Mouse (Mus musculus) heart, adult 2 months (tissue): Measurements from ENCODE around the gene Ttc39b.

Experiments
- CTCF ChIP-seq: fragments of 200-600 bp; IDR thresholded peaks from 2 replicates; pipeline ENCODE4 v1.8.1; 2022; ENCODE audit warnings: antibody characterized with exemption, mild to moderate bottlenecking, moderate library complexity
- EP300 ChIP-seq: fragments of 200-500 bp; IDR thresholded peaks from 2 replicates; pipeline ENCODE4 v1.6.1; 2011; ENCODE audit warnings: low read depth, low read length, control low read depth; ENCODE audit not compliant: insufficient read depth
- POLR2A ChIP-seq: fragments of 200-500 bp; IDR thresholded peaks from 2 replicates; pipeline ENCODE4 v1.6.1; 2011; ENCODE audit warnings: mild to moderate bottlenecking, low read depth, low read length, control low read depth; ENCODE audit not compliant: insufficient read depth

DNA sequence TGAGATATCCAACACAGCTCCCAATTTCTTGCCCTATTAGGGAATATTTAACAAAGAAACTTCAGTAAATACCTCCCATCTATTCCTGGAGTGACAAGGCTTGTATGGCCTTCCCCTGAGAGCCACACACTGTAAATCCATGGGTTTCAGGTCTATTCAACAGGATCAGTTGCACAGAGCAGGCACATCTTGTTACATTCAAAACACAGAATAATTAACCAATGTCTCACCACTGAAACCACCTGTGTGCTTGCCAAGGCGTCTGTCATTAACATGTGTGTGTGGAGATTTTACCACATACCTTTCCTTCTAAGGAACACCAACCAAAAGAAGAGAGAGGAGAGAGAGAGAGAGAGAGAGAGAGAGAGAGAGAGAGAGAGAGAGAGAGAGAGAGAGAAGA, 136.7 kb downstream of the Ttc39b start:
- TF ChIP-seq CTCF: no peak
- no peak for TF ChIP-seq POLR2A
- no peak for TF ChIP-seq EP300
